Mouse (Mus musculus): ENCODE measurements around the gene Gm11127.

DNA sequence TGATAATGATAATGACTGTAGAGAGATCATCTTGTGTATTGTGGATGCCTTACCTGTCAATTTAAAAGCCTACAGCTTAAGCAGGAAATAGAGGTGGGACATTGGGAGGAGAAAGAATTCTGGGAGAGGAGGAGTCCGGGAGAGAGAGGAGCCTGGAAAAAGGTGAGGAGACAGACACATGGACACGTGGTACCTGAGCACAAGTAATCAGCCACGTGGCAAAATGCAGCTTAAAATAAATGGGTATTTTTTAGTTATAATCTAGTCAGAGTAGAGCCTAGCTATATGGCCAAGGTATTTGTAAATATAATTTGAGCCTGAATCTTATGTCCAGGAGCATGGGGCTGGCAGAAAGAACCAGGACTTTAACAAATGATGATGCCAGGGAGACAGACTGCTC, 38.7 kb downstream of the Gm11127 start:
- no peak for TF ChIP-seq POLR2A (IDR thresholded peaks at IDR 0.05; ENCODE audit: low read depth, low read length)
- no peak for TF ChIP-seq CTCF (IDR thresholded peaks at IDR 0.05; ENCODE audit: borderline replicate concordance, insufficient read depth, low read length)
